Mouse (Mus musculus) mesoderm, embryonic 11.5 days (tissue): ENCODE measurements at regions not wholly inside any gene's neighbourhood (a gene's known extent, or its start where the extent isn't known, plus 50 kb on each side); places are given as distances from the start of the nearest gene placed in this dataset.
A peak's percentile ranks its signal among the peaks of the same experiment; 100 is the strongest.

Source experiments
- DNase-seq: peaks from one replicate; pipeline ENCODE4 v3.0.0-alpha.2; 2012; ENCODE audit warnings: low read depth, low spot score

- DNase-seq, result no peak
Observed at GRCm38 (mm10) chr11:57958233-57958632, 50.6 kb upstream of the Larp1 start.

- no peak for DNase-seq
Observed at GRCm38 (mm10) chr11:57956909-57957308, 52.0 kb upstream of the Larp1 start.

GRCm38 (mm10) chr11:57956076-57956475, 52.8 kb upstream of the Larp1 start:
- no peak for DNase-seq

GRCm38 (mm10) chr11:57955476-57955875, 53.4 kb upstream of the Larp1 start:
- DNase-seq, result no peak

GRCm38 (mm10) chr11:57954510-57955184, 54.2 kb upstream of the Larp1 start:
- no peak for DNase-seq

GRCm38 (mm10) chr11:57953694-57954093, 55.2 kb upstream of the Larp1 start:
- DNase-seq, result no peak

- DNase-seq, result no peak
Observed at GRCm38 (mm10) chr11:57952619-57953018, 56.2 kb upstream of the Larp1 start.

GRCm38 (mm10) chr11:57951541-57952326, 57.1 kb upstream of the Larp1 start:
- DNase-seq, result no peak

GRCm38 (mm10) chr11:57950989-57951388, 57.9 kb upstream of the Larp1 start:
- peak; percentile 78 for DNase-seq

- no peak for DNase-seq
Observed at GRCm38 (mm10) chr11:57949067-57949466, 59.8 kb upstream of the Larp1 start.

- no peak for DNase-seq
Observed at GRCm38 (mm10) chr11:57947347-57947746, 61.5 kb upstream of the Larp1 start.

- DNase-seq, result peak; percentile 84
Observed at GRCm38 (mm10) chr11:57934391-57934850, 74.4 kb upstream of the Larp1 start.

- no peak for DNase-seq
Observed at GRCm38 (mm10) chr11:57933065-57933464, 75.8 kb upstream of the Larp1 start.

- DNase-seq, result peak; percentile 68
Observed at GRCm38 (mm10) chr11:57929506-57929905, 79.4 kb upstream of the Larp1 start.

GRCm38 (mm10) chr11:57920263-57920662, 87.6 kb upstream of the Hand1 start:
- DNase-seq, result no peak

- no peak for DNase-seq
Observed at GRCm38 (mm10) chr11:57918447-57919059, 85.9 kb upstream of the Hand1 start.

- no peak for DNase-seq
Observed at GRCm38 (mm10) chr11:57917974-57918373, 85.4 kb upstream of the Hand1 start.

GRCm38 (mm10) chr11:57916016-57916415, 83.4 kb upstream of the Hand1 start:
- DNase-seq, result peak; percentile 38

GRCm38 (mm10) chr11:57913801-57914560, 81.4 kb upstream of the Hand1 start:
- DNase-seq, result no peak

GRCm38 (mm10) chr11:57913020-57913699, 80.5 kb upstream of the Hand1 start:
- DNase-seq, result no peak

GRCm38 (mm10) chr11:57911698-57912283, 79.2 kb upstream of the Hand1 start:
- DNase-seq, result no peak
